Mouse (Mus musculus) adipose tissue, adult 10 weeks (tissue): Measurements from ENCODE around the gene Rnf186. TPM values are rescaled to one million over a fixed set of nuclear protein-coding genes. Genes with fewer than 3 reads are reported as not detected.

Experiments
- polyA plus RNA-seq: library from polyadenylated mRNA; stranded (reverse); fragments of 350-450 nt; fragmentation: Illumina TruSeq; extraction: RNeasy Lipid Tissue Mini Kit (QIAGEN cat#74804); gene quantifications from one replicate; pipeline ENCODE4 v1.2.3, GENCODE M21; 2014; ENCODE audit warnings: low read depth, low replicate concordance

Gene Rnf186
- 35.7 TPM for polyA plus RNA-seq

GRCm38 (mm10) chr4:138966866-138967265, at the start of gene Rnf186:
TSS of gene Rnf186 (plus strand) at chr4:138967112.

GRCm38 (mm10) chr4:138972827-138973718, 6.2 kb downstream of the Rnf186 start, which contains the start of gene Tmco4:
TSS of gene Tmco4 (plus strand) at chr4:138972888.

Other genes with a start within 250 kb of the Rnf186 start
- gene Pla2g2c, start 242.3 kb upstream of the Rnf186 start, polyA plus RNA-seq = 2.9 TPM
- 9.7 TPM for gene Ubxn10, start 229.9 kb upstream of the Rnf186 start, polyA plus RNA-seq
- gene Pla2g2f, start 209.5 kb upstream of the Rnf186 start, polyA plus RNA-seq = not detected
- gene Pla2g2d, start 191.4 kb upstream of the Rnf186 start, polyA plus RNA-seq = 8.3 TPM
- gene Pla2g5, start 103.6 kb upstream of the Rnf186 start, polyA plus RNA-seq = 61.9 TPM
- gene Gm13030, start 93.1 kb upstream of the Rnf186 start, polyA plus RNA-seq = not detected
- gene Pla2g2e, start 89.2 kb upstream of the Rnf186 start, polyA plus RNA-seq = 3.4 TPM
- gene Otud3, start 53.2 kb upstream of the Rnf186 start, polyA plus RNA-seq = 12.3 TPM
- gene Tmco4, start 5.8 kb downstream of the Rnf186 start, polyA plus RNA-seq = 17.2 TPM
- not detected for gene Htr6, start 108.5 kb downstream of the Rnf186 start, polyA plus RNA-seq
- 88.8 TPM for gene Nbl1, start 125.9 kb downstream of the Rnf186 start, polyA plus RNA-seq
- 186 TPM for gene Minos1, start 164.0 kb downstream of the Rnf186 start, polyA plus RNA-seq
- gene Capzb, start 225.8 kb downstream of the Rnf186 start, polyA plus RNA-seq = 223 TPM